Mouse (Mus musculus): ENCODE data around the gene Zfpm1.
A peak's percentile ranks its signal among the peaks of the same experiment; 100 is the strongest.

Zfpm1 gene

DNA sequence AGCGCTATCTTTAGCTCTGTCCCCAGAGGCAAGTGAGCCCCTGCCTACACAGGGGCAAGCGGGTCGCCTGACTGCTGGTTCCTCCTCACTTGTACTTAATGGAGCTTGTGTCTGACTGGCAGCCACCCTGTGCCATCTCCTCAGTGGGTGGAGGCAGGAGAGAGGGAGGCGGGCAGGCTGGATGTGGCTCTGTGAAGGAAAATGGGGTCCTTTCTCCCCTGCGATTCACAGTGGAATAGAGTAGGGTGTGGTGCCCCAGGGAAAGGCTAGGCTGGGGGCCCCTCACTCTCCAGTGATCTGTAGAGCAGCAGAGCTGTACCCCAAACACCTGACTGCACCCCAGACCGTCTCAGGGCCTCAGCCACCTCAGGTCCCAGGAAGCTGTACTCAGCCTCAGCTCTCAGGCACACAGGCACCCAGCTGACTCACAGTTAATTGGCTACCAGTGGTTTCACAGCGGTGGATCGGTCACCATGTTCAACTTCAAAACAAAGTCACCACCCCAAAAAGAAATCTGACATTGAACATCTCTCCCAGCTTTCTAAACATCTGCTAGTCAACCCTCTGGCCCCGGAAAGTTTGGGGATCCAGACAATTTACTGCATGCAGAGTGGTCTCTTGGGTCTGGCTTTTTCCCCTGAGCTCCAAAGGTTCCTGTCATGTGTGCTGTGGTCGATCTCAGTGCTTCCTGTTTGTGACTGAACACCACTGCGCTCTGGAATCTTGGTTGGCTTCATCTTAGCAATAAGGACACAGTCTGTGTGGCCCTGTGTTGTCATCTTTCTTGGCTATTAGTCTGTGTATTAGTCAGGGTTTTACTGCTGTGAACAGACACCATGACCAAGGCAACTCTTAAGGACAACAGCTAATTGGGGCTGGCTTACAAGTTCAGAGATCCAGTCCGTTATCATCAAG lies 63.5 kb downstream of the Zfpm1 start:
- no peak for DNase-seq (ENCODE audit: inconsistent ontology term)

DNA sequence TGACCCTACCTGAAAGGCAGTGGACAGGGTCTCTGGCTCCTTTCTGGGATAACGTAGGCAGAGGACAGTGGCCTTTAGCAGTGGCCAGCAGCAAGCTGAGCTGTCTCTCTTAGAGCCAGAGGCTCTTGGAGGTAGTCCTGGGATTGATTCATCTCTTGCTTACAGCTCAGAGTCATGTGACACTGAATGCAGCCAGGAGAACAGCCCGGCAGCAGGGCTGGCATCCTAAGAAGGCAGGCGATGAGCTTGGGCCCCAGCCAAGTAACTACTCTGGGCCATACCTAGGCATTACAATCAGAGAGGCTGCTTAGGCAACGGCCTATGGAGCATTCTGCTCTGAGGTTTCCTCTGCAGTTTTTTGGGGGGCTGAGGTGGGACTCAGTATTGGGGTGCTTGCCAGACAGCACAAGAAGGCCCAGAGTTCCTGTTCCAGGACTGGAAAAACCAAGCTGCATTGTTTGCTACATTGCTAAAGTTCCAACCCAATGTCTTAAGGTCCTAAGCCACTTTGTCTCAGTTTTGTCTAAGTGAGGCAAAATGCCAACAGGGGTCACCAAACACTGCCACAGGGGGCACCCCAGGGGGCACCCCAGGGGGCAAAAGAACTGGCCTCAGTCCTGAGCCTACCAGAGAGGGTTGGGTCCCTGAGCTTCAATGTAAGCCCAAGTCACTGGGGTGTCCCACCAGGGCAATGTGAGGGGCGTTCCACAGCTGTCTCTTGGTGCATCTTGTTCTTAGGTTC lies 66.0 kb downstream of the Zfpm1 start:
- DNase-seq (ENCODE audit: inconsistent ontology term), result peak; percentile 81

DNA sequence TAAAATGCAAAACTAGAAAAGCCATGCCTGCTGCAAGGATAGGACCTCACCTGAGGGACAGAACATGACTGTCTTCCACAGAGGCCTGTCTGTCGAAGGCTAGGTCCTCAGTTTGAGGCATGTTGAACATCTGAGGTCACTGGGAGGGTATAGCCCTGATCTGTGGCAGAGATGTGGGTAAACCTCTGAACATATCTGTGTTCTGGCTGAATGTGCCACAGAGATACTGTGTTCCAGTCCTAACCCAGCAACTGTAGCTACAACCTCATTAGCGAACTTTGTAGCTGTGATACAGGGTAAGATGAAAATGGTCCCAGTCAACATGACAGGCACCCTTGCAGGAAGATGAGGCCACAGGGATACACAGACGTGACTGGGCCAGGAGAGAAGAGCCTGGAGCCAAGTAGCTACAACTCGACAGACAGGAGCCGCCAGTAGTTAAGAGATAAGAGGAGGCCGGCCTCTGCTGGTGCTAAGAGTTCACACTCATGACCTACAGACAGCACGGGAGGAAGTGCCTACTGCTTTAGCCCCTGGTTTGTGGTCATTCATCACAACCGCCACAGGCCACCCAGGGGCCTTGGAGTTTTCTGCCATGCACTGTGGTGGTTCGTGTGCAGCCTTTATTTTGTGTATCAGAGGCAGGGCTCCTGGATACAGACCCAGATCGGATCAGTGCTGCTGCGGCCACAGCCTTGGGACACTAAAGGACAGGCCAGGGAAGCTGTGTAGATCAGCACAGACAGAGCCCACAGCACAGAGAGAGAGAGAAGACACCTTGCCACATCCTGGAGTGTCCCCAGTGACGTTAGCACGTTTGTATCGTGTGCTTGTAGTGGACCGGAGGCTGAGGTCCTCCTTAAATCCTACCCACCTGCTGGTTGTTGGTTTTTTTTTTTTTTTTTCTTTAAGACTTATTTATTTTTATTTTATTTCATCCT lies 67.7 kb downstream of the Zfpm1 start:
- DNase-seq (ENCODE audit: inconsistent ontology term), result no peak

DNA sequence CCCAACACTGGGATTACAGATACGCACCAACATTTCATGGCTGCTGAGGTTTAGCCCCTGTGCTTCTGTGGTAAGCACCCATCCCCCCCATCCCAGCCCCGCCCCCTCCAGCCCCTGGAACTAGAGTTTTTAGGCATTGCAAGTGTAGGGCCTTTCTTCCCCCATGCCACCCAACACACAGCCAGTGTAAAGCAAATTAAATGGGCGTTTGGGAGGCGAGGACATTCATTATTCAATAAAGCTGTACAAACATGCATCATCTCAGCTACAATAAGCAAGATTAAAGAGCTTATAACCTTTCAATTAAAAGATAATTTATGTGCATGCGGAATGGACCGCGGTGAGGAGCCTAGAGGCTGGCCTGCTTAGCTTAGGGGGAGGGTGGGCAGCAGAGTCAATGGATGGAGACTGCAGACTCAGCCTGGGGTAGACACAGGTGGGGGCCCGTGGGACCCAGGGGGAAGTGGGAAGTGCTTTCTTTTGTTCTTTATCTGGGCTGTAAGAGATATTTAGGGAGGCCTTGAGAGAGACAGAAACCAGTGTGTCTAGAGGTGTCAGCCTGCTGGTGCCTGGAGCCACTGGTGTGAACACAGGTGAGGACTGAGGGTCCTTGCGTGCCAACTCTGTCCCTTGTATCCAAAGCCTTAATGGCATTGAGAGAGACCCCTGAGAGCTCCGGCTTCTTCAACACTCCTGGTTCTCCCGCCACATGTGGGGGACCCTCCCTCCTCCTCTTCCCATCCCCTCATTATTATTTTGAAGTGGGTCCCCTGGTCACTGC lies 68.6 kb downstream of the Zfpm1 start:
- DNase-seq (ENCODE audit: inconsistent ontology term), result no peak

DNA sequence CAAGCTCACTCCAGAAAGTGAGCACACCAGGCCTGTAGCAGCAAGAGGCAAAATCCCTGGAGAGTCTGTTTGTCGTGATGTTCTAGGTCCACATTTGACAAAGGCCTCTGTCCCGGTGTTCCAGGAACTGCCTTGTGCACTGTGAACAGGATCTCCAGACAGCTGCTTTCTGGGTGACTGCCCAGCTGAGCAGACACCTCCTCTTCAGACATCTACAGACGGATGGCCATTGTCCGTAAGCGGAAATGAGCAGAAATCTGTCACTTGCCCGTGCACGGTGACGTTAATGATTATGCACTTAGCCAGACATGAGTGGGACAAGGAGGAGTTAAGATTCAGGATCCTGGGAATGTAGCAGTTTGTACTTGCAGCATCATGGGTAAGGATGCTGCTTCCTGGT lies 72.2 kb downstream of the Zfpm1 start:
- no peak for DNase-seq (ENCODE audit: inconsistent ontology term)

DNA sequence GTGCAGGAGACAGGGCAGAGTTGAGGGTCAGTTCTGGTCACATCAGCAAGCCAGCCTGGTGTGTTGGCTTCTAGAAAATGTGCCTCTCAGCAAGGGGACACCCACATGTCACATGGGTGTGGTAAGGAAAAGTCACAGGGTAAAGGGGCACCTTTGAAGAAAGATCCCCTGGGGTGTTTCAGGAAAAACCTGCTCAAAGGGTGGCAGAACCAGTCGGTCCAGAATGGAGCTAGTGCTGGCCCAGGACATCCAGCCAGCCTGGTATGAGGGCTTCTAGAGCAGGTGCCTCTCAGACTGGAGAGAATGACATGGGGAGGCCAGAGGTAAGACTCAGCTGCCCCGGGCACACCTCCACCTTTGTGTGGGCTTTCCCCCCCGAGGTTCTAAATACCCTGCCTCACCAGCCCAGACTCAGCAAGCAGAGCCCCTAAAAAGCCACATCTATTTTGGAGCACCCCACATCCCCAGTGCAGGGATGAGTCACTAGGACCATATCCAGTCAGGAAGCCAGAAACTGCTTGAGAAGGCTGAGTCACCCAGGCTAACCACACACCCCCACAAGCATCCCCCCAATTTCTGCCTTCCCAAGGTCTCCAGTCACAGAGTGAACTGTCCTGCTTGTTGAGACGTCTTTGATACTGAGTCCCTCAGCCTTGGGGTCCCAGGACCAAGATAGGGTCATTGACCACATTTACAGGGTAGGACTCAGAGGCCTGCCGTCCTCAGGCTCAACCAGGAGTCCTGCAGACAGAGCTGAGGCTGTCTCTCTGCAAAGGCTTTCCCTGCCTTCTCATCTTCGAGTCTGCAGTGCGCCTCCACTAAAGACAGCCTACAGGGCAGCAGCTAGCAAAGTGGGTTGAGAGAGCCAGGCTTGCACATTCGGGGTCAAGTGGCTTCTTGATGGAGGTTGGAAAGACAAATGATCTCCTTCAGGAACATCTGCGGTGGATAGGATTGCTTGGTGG lies 74.0 kb downstream of the Zfpm1 start:
- DNase-seq (ENCODE audit: inconsistent ontology term), result peak; percentile 50

DNA sequence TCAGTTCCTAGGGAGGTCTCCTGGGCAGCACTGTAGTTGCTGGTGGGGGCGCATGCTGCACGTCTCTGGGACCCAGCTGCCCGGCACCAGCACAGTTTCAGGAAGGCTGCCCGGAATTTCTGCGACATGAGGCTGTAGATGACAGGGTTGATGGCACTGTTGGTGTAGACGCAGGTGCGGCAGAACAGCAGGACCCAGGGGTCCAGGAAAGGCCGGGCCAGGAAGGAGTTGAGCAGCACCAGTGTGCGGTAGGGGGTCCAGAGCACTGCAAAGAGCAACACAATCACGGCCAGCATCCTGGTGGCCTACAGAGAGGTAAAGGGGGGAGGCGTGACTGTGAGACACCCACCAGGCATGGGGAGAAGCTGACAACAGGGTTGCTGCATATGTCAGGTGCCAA lies 75.3 kb downstream of the Zfpm1 start:
- DNase-seq (ENCODE audit: inconsistent ontology term), result no peak

DNA sequence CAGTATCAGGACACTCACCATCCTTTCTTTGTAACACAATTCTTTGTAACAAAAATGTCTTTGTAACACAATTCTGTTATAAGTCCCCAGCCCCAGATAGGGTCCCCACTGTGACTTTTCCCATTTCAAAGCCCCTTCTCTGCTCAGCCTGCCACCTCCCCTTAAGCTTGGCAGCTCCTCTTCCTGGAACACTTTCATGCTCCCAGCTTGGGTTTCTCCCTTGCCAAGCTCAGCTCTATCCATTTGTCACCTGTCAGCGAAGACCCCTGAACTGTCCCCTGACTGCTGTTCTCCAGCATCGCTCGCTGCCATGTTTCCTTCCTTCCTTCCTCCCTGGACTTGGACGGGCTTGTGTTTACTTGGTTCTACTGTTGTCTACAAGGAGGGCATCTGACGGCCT lies 75.7 kb downstream of the Zfpm1 start:
- DNase-seq (ENCODE audit: inconsistent ontology term), result no peak

DNA sequence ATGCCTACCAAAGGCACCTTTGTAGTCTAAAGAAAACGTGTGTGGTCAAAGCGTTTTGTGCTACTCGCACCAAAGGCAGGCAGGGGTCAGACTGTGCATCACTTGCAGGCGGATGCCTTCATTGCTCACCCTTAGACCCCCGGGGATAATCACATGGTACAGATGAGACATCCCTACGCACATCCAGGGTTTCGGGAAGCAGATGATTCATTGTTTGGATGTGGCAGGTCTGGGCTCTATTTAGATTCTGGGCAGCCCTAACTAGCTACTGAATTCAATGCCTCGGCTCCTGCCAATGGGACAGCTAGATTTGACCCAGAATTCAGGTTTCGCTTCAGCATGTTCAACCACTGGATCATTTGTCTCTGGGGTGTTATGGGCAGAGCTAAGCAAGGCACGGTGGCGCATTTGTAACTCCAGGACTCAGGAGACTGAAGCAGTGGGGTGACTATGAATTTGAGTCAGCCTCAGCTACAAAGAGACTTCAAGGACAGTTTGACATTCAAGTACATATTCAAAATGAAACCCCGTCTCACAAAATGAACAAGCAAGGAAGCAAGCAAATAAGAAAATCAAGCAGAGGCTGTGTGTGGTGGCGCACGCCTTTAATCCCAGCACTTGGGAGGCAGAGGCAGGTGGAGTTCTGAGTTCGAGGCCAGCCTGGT lies 77.3 kb downstream of the Zfpm1 start:
- peak; percentile 84 for DNase-seq (ENCODE audit: inconsistent ontology term)

DNA sequence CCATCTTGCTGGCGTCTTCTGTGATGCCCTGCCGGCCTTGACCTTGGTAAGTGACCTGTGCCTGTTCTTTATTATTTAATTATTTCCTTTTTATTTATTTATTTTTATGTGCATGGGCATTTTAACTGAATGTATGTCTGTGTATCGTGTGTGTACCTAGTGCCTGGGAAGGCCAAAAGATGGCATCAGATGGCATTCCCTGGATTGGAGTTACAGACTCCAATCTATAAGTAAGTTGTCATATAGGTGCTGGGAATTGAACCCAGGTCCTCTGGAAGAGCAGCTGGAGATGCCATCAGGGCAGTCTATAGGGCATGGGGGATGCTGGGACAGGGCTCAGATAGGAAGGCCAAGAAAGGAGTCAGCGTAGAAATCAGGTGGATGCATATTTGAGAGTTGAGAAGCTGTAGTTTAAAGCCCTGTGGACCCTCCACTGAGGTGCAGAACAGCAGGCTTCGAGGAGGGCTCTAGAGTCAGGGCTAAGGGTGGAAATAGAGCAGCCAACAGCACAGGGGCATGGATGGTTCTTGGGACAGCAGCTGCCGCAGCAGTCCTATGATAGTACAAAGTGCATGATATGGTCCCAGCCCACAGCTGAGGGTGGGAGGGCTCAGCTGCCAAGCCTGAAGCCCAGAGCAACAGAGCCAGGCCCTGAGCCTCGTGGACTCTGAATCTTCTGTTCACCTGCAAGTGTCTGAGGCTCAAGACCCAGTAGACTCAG lies 78.9 kb downstream of the Zfpm1 start, which contains the start of gene Trhr2:
Trhr2 (minus strand) TSS at position 51 of the 721 bp plus-strand sequence.
- DNase-seq (ENCODE audit: inconsistent ontology term), result no peak

DNA sequence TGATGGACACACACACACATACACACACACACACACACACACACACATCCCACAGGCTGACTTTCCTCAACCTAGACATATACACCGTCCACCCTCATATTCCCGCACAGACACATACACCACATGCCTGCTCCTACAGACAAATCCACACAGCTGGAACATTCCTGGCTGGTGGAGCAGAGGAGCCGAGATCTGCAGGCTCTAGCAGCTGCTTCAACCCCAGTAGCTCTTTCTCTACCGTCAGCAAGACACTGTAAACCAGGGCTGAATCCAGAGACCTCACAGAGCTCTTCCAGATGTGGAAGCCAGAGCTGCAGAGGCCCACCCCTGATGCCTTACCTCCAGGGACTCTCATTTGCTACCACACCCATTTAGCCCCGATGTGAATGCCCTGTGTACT lies 80.3 kb downstream of the Zfpm1 start:
- DNase-seq (ENCODE audit: inconsistent ontology term), result no peak

DNA sequence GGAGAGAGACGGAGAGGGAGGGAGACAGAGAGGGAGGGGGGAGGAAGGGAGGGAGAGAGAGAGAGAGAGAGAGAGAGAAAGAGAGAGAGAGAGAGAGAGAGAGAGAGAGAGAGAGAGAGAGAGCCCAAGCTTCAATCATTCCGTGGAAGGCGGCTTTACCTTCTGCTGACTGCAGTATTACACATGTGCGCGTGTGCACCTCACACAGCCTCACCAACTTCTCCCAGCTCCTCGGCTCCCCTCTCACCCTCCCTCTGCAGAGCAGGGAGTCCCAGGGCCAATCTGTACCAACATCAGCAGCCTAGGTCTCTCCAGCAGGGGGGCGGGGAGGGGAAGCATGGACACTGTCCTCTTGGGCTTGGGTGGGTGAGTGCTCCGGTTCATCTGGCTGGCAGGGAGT lies 81.0 kb downstream of the Zfpm1 start:
- no peak for DNase-seq (ENCODE audit: inconsistent ontology term)

DNA sequence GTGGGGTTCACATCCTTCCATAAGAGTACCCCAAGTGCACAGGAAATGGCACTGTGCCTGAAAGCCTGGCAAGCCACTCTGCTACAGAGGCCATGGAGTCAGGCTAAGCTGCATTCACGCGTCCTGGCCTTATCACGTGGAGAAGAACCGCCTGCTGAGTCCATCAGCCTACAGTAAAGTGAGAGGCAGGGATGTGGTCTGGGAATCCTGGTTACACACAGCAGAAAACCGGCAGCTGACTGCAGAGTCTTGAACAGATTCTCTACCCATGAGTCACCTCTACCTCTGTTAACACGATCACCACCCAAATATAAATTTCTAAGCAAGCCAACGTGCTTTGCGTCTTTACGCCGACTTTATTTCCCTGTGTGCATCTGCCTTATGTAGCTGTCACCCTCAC lies 86.6 kb downstream of the Zfpm1 start:
- DNase-seq (ENCODE audit: inconsistent ontology term), result no peak

DNA sequence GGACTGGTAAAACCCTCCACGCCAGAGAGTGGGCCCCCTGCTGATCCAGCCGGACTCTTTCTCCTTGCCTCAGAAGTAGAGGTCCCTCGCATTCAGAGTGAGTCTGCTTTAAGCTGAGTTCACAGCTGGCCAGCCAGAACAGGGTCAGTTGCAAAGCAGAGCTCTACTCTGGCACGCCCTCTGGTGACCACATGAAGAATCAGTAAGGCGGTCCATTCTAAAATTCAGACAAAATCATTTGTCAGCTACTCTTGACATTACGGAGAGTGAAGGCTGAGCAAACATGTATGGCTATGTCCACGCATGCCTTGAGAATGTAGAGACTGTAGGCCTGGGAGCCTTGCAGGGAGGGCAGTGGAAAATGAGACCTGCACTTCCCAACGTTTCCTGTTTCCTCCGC lies 87.7 kb downstream of the Zfpm1 start:
- DNase-seq (ENCODE audit: inconsistent ontology term), result peak; percentile 35

DNA sequence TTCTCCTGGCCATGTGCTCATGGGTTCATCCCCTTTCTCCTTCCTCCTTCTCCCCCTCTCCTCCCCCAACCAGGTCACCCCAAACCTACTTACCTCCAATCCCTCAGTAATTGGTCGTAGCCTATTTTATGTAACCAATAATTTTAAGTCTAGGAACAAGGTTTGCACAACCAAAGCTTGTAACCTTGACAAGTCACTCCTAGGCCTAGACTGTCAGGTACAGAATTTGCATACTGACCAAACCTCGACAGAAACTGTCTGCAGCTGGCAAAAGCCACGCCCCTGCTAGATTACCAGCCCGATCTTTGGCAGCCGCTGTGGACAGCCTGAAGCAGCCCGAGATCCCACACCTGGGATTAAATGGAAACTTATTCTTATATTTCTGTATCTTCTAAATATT lies 89.8 kb downstream of the Zfpm1 start:
- no peak for DNase-seq (ENCODE audit: inconsistent ontology term)

DNA sequence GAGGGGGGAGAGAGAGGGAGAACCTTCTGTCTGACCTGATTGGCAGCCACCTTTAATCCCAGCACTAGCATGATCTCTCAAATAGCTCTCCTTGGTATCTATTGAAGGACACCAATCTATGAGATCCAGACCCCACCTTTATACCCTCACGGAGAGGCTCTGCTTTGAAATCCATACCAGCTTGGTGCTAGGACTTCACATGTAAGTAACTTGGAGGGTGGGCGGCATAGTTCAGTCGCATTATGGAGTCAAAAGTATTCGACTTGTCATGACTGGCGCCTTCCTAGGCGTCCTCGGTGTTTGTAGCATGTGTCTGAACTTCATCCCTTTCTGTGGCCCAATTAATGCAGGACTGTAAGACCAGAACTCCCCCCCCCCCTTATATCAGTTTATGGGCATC lies 93.4 kb downstream of the Zfpm1 start:
- no peak for DNase-seq (ENCODE audit: inconsistent ontology term)

DNA sequence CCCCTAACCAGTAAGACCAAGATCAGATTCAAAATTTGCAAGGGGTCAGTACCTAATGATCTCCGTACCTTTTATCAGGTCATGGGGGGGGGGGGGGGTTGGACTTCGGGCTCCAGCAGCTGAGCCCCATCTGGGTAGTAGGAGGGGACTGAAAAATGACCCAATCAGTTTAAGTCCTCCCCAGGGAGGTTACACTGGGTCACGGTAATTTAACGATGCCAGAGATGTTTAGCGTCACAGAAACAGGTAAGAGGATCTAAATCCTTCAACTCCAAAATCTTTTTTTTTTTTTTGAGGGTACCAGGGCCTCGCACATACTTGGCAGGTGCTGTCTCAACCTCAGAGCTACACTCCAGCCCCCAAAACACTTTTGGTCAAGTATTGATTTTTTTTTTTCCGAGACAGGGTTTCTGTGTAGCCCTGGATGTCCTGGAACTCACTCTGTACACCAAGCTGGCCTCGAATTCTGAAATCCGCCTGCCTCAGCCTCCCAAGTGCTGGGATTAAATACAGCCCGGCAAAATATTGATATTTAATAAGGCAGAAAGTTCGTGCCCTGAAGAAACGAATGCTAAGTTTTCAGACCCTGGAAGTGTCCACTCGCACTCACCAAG lies 93.9 kb downstream of the Zfpm1 start:
- no peak for DNase-seq (ENCODE audit: inconsistent ontology term)
